Mouse (Mus musculus): Measurements from ENCODE around the gene Cdk5r2. TPM values are rescaled to one million over a fixed set of nuclear protein-coding genes. Genes with fewer than 3 reads are reported as not detected.

Gene Cdk5r2
- polyA plus RNA-seq, 1 experiment: 90.9 TPM

DNA sequence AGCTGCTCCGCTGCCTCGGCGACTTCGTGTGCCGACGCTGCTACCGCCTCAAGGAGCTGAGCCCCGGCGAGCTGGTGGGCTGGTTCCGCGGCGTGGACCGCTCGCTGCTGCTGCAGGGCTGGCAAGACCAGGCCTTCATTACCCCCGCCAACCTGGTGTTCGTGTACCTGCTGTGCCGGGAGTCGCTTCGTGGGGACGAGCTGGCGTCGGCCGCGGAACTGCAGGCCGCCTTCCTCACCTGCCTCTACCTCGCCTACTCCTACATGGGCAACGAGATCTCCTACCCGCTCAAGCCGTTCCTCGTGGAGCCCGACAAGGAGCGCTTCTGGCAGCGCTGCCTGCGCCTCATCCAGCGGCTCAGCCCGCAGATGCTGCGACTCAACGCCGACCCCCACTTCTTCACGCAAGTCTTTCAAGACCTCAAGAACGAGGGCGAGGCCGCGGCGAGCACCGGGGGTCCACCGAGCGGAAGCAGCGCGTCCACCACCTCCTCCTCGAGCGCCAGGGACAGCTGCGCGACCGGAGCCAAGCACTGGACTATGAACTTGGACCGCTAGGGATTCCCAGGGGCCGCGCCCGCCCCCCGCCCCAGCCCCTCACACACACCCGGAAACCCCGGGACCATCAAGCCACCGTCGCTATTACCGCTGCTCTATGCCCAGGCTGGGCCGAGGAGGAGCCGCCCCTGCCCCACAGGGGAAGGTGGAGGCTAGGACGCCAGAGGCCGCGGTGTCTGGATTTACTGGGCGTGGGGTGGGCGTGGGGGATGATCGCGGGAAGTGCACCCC, 1.1 kb downstream of the Cdk5r2 start:
- peak; percentile 57 for DNase-seq (ENCODE audit: low read depth)
- no peak for TF ChIP-seq CTCF (IDR thresholded peaks at IDR 0.05; ENCODE audit: borderline replicate concordance, extremely low read depth, insufficient read depth, insufficient read length)
- no peak for TF ChIP-seq POLR2A (IDR thresholded peaks at IDR 0.05; ENCODE audit: borderline replicate concordance, extremely low read depth, insufficient read depth, insufficient read length, poor library complexity, severe bottlenecking)

DNA sequence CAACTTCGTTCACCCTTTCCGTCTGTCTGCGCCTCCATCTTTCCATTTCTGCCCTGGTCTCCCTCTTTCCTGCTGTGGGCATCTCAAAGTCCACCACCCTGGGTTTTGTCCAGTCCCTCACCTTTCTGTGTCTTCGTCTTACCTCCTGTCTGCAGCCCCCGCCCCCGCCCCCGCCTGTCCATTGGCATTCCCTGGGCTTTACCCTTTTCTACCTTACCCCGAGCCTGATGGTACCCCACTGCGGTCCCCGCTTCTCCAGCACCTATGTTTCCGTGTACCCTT, 1.6 kb downstream of the Cdk5r2 start:
- no peak for TF ChIP-seq POLR2A (IDR thresholded peaks at IDR 0.05; ENCODE audit: borderline replicate concordance, extremely low read depth, insufficient read depth, insufficient read length, poor library complexity, severe bottlenecking)
- no peak for TF ChIP-seq CTCF (IDR thresholded peaks at IDR 0.05; ENCODE audit: borderline replicate concordance, extremely low read depth, insufficient read depth, insufficient read length)
- DNase-seq (ENCODE audit: low read depth): peak; percentile 7

DNA sequence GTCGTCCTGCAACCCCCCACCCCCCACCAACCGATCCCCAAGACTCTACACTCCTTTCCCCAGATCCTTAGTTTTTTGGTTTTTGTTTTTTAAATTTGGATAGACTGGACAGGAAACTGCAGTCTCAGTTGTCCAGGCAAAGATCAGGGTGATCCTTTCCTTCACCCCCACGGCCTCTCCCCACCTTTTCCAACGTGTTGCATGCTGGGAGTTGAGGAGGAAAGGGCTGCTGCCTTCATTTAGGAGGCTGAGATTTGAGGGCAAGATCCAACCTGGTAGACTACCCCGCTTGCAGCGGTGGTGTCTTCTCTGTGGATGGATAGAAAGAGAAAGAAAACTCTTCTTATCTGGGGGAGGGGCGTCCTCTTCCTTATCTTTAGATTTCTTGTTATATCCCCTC, 2.1 kb downstream of the Cdk5r2 start:
- DNase-seq (ENCODE audit: low read depth): peak; percentile 22
- no peak for TF ChIP-seq POLR2A (IDR thresholded peaks at IDR 0.05; ENCODE audit: borderline replicate concordance, extremely low read depth, insufficient read depth, insufficient read length, poor library complexity, severe bottlenecking)
- no peak for TF ChIP-seq CTCF (IDR thresholded peaks at IDR 0.05; ENCODE audit: borderline replicate concordance, extremely low read depth, insufficient read depth, insufficient read length)

DNA sequence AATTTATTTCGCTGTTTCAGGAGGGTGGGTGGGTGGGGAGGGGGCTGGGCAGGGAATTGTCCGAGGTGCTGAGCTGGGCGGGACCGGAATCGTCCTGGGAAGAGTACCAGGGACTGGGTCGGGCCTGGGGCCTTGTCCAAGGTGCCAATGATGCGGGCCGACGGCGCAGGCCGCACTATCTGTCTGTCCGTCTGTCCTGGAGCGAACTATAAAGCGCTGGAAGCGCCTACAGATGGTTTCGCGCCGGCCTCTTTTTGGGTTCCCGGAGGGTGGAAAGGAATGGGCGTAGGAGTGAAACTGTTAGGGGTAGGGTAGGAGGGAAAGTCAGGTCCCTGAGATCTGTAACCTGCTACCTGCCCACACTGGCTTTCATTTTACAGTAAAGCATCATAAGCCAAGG, 2.5 kb downstream of the Cdk5r2 start:
- DNase-seq (ENCODE audit: low read depth): no peak
- no peak for TF ChIP-seq POLR2A (IDR thresholded peaks at IDR 0.05; ENCODE audit: borderline replicate concordance, extremely low read depth, insufficient read depth, insufficient read length, poor library complexity, severe bottlenecking)
- TF ChIP-seq CTCF (IDR thresholded peaks at IDR 0.05; ENCODE audit: borderline replicate concordance, extremely low read depth, insufficient read depth, insufficient read length): no peak

DNA sequence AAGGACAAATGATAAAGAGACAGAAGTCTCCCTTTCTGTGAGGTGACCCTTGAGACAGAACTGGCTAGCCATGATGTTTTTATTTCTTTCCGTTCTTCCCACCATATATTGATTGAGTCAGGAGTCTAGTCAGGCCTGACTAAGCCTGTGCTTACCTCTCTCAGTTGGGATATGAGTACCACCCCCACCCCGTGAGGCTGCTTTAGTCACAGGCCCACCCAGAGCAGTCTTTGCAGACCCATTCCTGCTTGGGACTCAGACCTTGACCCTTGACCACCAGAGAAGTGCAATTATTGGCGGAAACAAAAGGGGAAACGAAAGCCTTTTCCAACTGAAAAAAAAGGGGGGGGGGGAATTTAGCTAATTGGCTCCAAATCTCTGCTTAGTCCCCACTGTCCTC, 2.9 kb downstream of the Cdk5r2 start:
- peak; percentile 25 for DNase-seq (ENCODE audit: low read depth)
- TF ChIP-seq CTCF (IDR thresholded peaks at IDR 0.05; ENCODE audit: borderline replicate concordance, extremely low read depth, insufficient read depth, insufficient read length): no peak
- no peak for TF ChIP-seq POLR2A (IDR thresholded peaks at IDR 0.05; ENCODE audit: borderline replicate concordance, extremely low read depth, insufficient read depth, insufficient read length, poor library complexity, severe bottlenecking)

DNA sequence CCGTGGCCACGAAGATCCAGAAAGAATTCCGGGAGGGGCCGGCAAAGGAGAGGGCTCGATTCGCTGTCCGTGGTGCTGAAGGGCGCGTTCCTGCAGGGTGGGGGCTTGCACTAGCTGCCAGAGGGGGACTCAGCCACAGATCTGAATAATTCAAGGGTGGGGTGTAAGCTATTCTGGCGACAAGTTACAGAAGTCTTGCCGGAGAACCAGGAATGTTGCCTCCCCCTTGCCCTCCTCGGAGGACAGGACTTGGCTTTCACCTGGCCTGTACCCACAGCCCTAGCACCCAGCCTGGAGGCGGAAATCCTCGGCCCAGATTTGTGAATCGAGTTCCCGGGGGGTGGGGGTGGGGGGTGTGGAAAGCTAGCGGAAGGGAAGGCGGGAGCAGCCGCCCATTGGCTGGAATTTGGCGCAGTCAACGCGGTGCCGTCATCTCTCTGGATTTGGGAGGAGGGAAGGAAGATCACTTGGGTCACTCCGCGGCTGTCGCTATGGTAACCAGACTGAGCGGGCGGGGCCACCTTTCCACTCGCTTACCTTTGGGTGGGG, 3.5 kb downstream of the Cdk5r2 start:
- DNase-seq (ENCODE audit: low read depth): peak; percentile 96
- TF ChIP-seq CTCF (IDR thresholded peaks at IDR 0.05; ENCODE audit: borderline replicate concordance, extremely low read depth, insufficient read depth, insufficient read length) (no peak), POLR2A (IDR thresholded peaks at IDR 0.05; ENCODE audit: borderline replicate concordance, extremely low read depth, insufficient read depth, insufficient read length, poor library complexity, severe bottlenecking) (peak; percentile 9; the same call in 1 of the 2 replicates)

DNA sequence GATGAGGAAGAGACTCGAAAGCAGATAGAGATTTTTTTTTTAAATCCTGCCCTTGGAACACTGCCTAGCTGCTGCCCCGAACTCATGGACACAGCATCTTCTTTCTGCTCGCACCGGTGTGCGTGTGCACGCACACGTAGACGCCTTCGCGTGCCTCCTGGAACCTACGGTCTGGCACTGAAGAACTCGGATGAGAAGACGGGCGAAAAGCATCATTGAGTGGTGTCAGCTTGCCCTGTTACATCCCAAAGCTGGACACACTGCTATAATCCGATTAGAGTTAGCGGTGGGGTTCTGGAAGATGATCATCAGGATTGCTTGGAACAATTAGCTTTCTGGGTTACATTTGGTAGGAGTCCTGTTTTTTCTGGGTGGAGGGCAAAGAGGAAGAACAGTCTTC, 4.1 kb downstream of the Cdk5r2 start:
- DNase-seq (ENCODE audit: low read depth): no peak
- TF ChIP-seq CTCF (IDR thresholded peaks at IDR 0.05; ENCODE audit: borderline replicate concordance, extremely low read depth, insufficient read depth, insufficient read length): no peak
- no peak for TF ChIP-seq POLR2A (IDR thresholded peaks at IDR 0.05; ENCODE audit: borderline replicate concordance, extremely low read depth, insufficient read depth, insufficient read length, poor library complexity, severe bottlenecking)

DNA sequence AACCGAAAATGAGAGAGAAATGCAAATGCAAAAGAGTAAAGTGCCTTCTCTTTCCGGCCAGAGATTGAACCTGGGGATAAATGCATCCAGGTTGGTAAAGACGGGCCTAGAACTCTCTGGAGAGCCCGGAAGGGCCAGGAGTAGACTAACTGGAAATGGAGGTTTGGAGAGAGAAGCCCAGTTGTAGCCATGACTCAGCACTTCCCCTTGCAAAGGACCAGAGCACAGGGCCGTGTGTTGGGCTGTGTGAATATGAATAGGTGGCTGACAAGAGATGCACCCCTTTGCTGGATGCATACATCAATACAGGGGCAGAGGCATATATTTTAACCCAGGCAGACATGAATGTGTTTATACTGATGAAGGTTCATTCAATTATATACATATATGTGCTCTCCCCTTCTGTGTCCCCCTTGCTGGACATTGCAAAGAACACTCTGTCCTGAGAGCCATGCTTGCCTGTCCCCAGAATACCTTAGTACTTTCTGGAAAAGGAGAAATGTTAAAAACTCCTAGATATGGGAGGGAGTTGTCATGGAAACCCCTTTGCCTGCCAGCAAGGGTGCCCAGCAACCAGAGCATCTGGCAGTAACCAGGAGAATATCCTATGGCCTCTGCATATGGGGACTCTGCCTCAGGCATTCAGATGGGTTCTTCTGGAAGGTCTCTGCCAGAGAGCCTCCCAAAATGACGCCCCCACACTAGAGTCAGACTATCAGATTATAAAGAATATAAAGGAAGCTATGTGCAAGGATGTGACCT, 4.7 kb downstream of the Cdk5r2 start:
- DNase-seq (ENCODE audit: low read depth): peak; percentile 42
- TF ChIP-seq POLR2A (IDR thresholded peaks at IDR 0.05; ENCODE audit: borderline replicate concordance, extremely low read depth, insufficient read depth, insufficient read length, poor library complexity, severe bottlenecking) (no peak), CTCF (IDR thresholded peaks at IDR 0.05; ENCODE audit: borderline replicate concordance, extremely low read depth, insufficient read depth, insufficient read length) (no peak)

DNA sequence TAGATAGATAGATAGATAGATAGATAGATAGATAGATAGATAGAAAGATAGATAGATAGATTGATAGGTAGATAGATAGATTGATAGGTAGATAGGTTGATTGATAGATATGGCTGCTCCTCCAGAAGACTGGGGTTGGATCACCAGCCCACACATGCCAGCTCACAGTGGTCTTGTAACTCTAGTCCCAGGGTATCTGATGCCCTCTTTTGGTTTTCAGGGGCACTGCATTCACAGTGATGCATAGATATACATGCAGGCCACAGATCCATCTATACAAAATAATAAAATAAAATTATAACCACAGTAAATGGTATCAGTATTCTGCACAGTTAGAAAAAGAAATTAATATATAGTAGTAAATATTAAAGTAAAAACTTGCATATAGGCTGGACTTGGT, 7.0 kb downstream of the Cdk5r2 start:
- TF ChIP-seq CTCF (IDR thresholded peaks at IDR 0.05; ENCODE audit: borderline replicate concordance, extremely low read depth, insufficient read depth, insufficient read length): peak; percentile 24; the same call in 1 of the 2 replicates
- no peak for TF ChIP-seq POLR2A (IDR thresholded peaks at IDR 0.05; ENCODE audit: borderline replicate concordance, extremely low read depth, insufficient read depth, insufficient read length, poor library complexity, severe bottlenecking)
- no peak for DNase-seq (ENCODE audit: low read depth)

DNA sequence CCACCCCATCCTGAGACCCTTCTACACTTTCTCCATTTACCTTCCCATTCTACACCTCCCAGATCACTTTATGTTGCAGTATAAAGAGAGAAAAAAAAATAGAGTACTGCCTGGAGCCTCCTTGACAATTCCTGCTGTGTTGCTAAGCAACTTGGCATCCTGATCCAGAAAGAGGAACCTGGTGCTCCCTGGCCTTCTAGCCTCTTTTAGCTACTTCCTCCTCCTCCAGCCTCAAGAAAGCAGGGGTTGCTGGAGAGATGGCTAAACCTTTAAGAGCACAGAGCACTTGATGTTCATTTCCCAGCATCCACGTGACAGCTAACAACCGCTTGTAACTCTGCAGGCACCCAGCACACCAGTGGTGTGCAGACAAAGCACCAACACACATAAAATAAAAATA, 17.5 kb downstream of the Cdk5r2 start:
- no peak for TF ChIP-seq CTCF (IDR thresholded peaks at IDR 0.05; ENCODE audit: borderline replicate concordance, extremely low read depth, insufficient read depth, insufficient read length)
- TF ChIP-seq POLR2A (IDR thresholded peaks at IDR 0.05; ENCODE audit: borderline replicate concordance, extremely low read depth, insufficient read depth, insufficient read length, poor library complexity, severe bottlenecking): no peak
- peak; percentile 47 for DNase-seq (ENCODE audit: low read depth)

DNA sequence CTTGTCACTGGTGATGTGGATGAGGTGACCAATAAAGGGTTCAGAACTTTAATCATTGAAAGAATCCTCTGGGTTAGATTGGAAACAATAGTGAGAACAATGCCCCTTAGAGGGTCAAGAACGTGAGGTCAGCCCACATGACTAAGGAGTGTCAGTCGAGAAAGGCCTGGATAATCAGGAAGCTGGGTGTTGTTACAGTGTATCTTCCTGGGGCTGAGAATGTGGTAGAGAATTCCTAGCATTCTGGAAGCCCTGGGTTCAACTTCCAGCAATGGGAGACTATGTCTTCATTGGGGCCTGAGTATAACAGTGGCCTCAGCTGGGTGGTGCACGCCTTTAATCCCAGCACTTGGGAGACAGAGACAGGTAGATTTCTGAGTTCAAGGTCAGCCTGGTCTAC, 22.5 kb downstream of the Cdk5r2 start:
- TF ChIP-seq CTCF (IDR thresholded peaks at IDR 0.05; ENCODE audit: borderline replicate concordance, extremely low read depth, insufficient read depth, insufficient read length): no peak
- DNase-seq (ENCODE audit: low read depth): no peak

Data from brain, embryonic 14.5 days (tissue).